Mouse (Mus musculus): ENCODE results near the gene Fam107a. TPM values are rescaled to one million over a fixed set of nuclear protein-coding genes. Genes with fewer than 3 reads are reported as not detected.

Fam107a gene
- total RNA-seq (2021): 1 to 10 TPM; 3.6 to 5.6 TPM
- long read RNA-seq, experiment 1, partial matches to known transcripts: 0 of 2 reads
- long read RNA-seq, experiment 1, other reads (novel, unspliced or antisense): 2 of 2 reads
- long read RNA-seq, experiment 2: 0 reads

GRCm38 (mm10) chr14:8317194-8318097 is at the start of gene Fam107a:
Gene Fam107a, minus strand, starts transcription at chr14:8318023.
- no peak for TF ChIP-seq CTCF (IDR thresholded peaks at IDR 0.05)
- H3K4me3 ChIP-seq: peak within 1 kb of the TSS; percentile 58
- no peak for DNase-seq
- H3K27ac ChIP-seq: no peak within 1 kb of the TSS
- intact Hi-C loops (cut with DNase I): no loop called here

- DNase-seq: no peak
- TF ChIP-seq CTCF (IDR thresholded peaks at IDR 0.05): no peak
- H3K27ac ChIP-seq: no peak overlapping the region
- H3K4me3 ChIP-seq: no peak overlapping the region
- intact Hi-C loops (cut with DNase I): no loop called here
These were observed 49.3 kb upstream of the Fam107a start for GRCm38 (mm10) chr14:8367121-8367520.

GRCm38 (mm10) chr14:8365833-8366232 is 48.0 kb upstream of the Fam107a start:
- Histone ChIP-seq H3K4me3 (no peak overlapping the region), H3K27ac (no peak overlapping the region)
- TF ChIP-seq CTCF (IDR thresholded peaks at IDR 0.05): no peak

GRCm38 (mm10) chr14:8356836-8357235 is 39.0 kb upstream of the Fam107a start:
- intact Hi-C loops (cut with DNase I): loop anchor here (5.0 kb wide), 1 partner anchor 105 kb away; no protein-coding TSS in a partner anchor
- Histone ChIP-seq H3K27ac (no peak overlapping the region), H3K4me3 (no peak overlapping the region)
- DNase-seq: no peak
- TF ChIP-seq CTCF (IDR thresholded peaks at IDR 0.05): no peak

More at GRCm38 (mm10) chr14:8365833-8366232, 48.0 kb upstream of the Fam107a start:
- no peak for DNase-seq
- intact Hi-C loops (cut with DNase I): no loop called here

GRCm38 (mm10) chr14:8355999-8356501 is 38.2 kb upstream of the Fam107a start:
- Histone ChIP-seq H3K27ac (no peak overlapping the region), H3K4me3 (no peak overlapping the region)
- intact Hi-C loops (cut with DNase I): loop anchor here (5.0 kb wide), 1 partner anchor 106 kb away; no protein-coding TSS in a partner anchor
- no peak; the same call in 1 of the 2 replicates for TF ChIP-seq CTCF (IDR thresholded peaks at IDR 0.05)
- peak; percentile 69 for DNase-seq

GRCm38 (mm10) chr14:8348927-8349326 is 31.1 kb upstream of the Fam107a start:
- no peak for TF ChIP-seq CTCF (IDR thresholded peaks at IDR 0.05)
- intact Hi-C loops (cut with DNase I): loop anchor here (5.0 to 10.0 kb wide), 3 partner anchors 87 to 384 kb away; partner anchors contain the start of gene Rpp14
- Histone ChIP-seq H3K4me3 (no peak overlapping the region), H3K27ac (no peak overlapping the region)
- no peak for DNase-seq

GRCm38 (mm10) chr14:8346255-8346997 is 28.6 kb upstream of the Fam107a start:
- TF ChIP-seq CTCF (IDR thresholded peaks at IDR 0.05): peak; percentile 99
- Histone ChIP-seq H3K27ac (no peak overlapping the region), H3K4me3 (no peak overlapping the region)
- peak; percentile 85 for DNase-seq
- intact Hi-C loops (cut with DNase I): loop anchor here (1.0 to 10.0 kb wide), 4 partner anchors 46 to 382 kb away; partner anchors contain the start of gene Rpp14

GRCm38 (mm10) chr14:8345566-8345965 is 27.7 kb upstream of the Fam107a start:
- intact Hi-C loops (cut with DNase I): loop anchor here (5.0 to 10.0 kb wide), 3 partner anchors 83 to 381 kb away; partner anchors contain the start of gene Rpp14
- no peak for DNase-seq
- TF ChIP-seq CTCF (IDR thresholded peaks at IDR 0.05): no peak
- Histone ChIP-seq H3K4me3 (no peak overlapping the region), H3K27ac (no peak overlapping the region)

- Histone ChIP-seq H3K4me3 (no peak overlapping the region), H3K27ac (no peak overlapping the region)
- peak; percentile 29; the same call in 1 of the 2 replicates for TF ChIP-seq CTCF (IDR thresholded peaks at IDR 0.05)
- peak; percentile 67 for DNase-seq
- intact Hi-C loops (cut with DNase I): loop anchor here (10.0 kb wide), 2 partner anchors 258 to 378 kb away; partner anchors contain the start of gene Rpp14
These were observed 24.8 kb upstream of the Fam107a start for GRCm38 (mm10) chr14:8342509-8343106.

- Histone ChIP-seq H3K4me3 (no peak overlapping the region), H3K27ac (no peak overlapping the region)
- no peak for TF ChIP-seq CTCF (IDR thresholded peaks at IDR 0.05)
- no peak for DNase-seq
- intact Hi-C loops (cut with DNase I): loop anchor here (10.0 kb wide), 2 partner anchors 255 to 375 kb away; partner anchors contain the start of gene Rpp14
These were observed 22.4 kb upstream of the Fam107a start for GRCm38 (mm10) chr14:8340226-8340625.

GRCm38 (mm10) chr14:8335947-8336346 is 18.1 kb upstream of the Fam107a start:
- Histone ChIP-seq H3K4me3 (no peak overlapping the region), H3K27ac (no peak overlapping the region)
- peak; percentile 65 for DNase-seq
- intact Hi-C loops (cut with DNase I): no loop called here
- no peak for TF ChIP-seq CTCF (IDR thresholded peaks at IDR 0.05)

- Histone ChIP-seq H3K27ac (no peak overlapping the region), H3K4me3 (no peak overlapping the region)
- no peak for TF ChIP-seq CTCF (IDR thresholded peaks at IDR 0.05)
- DNase-seq: no peak
- intact Hi-C loops (cut with DNase I): no loop called here
These were observed 16.7 kb upstream of the Fam107a start for GRCm38 (mm10) chr14:8334511-8334910.
